Mouse (Mus musculus) thymus, adult 2 months (tissue): Measurements from ENCODE around the gene Pfkfb4. TPM values are rescaled to one million over a fixed set of nuclear protein-coding genes. Genes with fewer than 3 reads are reported as not detected.
A peak's percentile ranks its signal among the peaks of the same experiment; 100 is the strongest.

Experiments used
- DNase-seq: peaks from one replicate; pipeline ENCODE4 v3.0.0; 2021
- H3K27ac ChIP-seq: fragments of 200-500 bp; 2 replicates; pipeline ENCODE4 v1.5.1; 2012; ENCODE audit warnings: low read length, control low read depth; ENCODE audit not compliant: control insufficient read depth, insufficient read depth
- H3K27me3 ChIP-seq: fragments of 200-500 bp; 2 replicates; pipeline ENCODE4 v1.6.1; 2012; ENCODE audit warnings: mild to moderate bottlenecking, low read length, moderate library complexity, mixed read lengths; ENCODE audit not compliant: control insufficient read depth, insufficient read depth
- H3K36me3 ChIP-seq: fragments of 200-500 bp; 2 replicates; pipeline ENCODE4 v1.6.1; 2012; ENCODE audit warnings: mild to moderate bottlenecking, low read length, moderate library complexity; ENCODE audit not compliant: control insufficient read depth, insufficient read depth
- H3K4me1 ChIP-seq: fragments of 200-500 bp; replicated peaks from 2 replicates; pipeline ENCODE4 v1.6.1; 2012; ENCODE audit warnings: low read length; ENCODE audit not compliant: control insufficient read depth, insufficient read depth
- H3K4me3 ChIP-seq: fragments of 200-500 bp; 2 replicates; pipeline ENCODE4 v1.5.1; 2012; ENCODE audit warnings: mild to moderate bottlenecking, low read length, control low read depth, moderate library complexity; ENCODE audit not compliant: control insufficient read depth, insufficient read depth
- CTCF ChIP-seq: fragments of 200-500 bp; IDR thresholded peaks from 2 replicates; pipeline ENCODE4 v1.5.1; 2012; ENCODE audit warnings: mild to moderate bottlenecking, control low read depth, low read length, moderate library complexity, borderline replicate concordance; ENCODE audit not compliant: control insufficient read depth, poor library complexity, insufficient read depth; ENCODE audit errors: extremely low read depth
- POLR2A ChIP-seq: fragments of 200-500 bp; IDR thresholded peaks from 2 replicates; pipeline ENCODE4 v1.6.1; 2012; ENCODE audit warnings: mild to moderate bottlenecking, low read length, control low read depth, moderate library complexity; ENCODE audit not compliant: control insufficient read depth, poor library complexity, insufficient read depth; ENCODE audit errors: extremely low read depth
- WGBS: fragments of 180-500 bp; shearing (Covaris S2); methylation state at CpG from one replicate; pipeline ENCODE4 v1.1.7; 2018; 5-methylcytosine and 5-hydroxymethylcytosine counted together
- polyA plus RNA-seq: library from polyadenylated mRNA; depleted of rRNA; stranded (reverse); fragments of >200 nt; gene quantifications from 2 replicates; pipeline ENCODE4 v1.2.3, GENCODE M21; 2012; rRNA removed

The Pfkfb4 gene
- polyA plus RNA-seq, result 13.4 and 15.1 TPM in 2 replicates

DNA sequence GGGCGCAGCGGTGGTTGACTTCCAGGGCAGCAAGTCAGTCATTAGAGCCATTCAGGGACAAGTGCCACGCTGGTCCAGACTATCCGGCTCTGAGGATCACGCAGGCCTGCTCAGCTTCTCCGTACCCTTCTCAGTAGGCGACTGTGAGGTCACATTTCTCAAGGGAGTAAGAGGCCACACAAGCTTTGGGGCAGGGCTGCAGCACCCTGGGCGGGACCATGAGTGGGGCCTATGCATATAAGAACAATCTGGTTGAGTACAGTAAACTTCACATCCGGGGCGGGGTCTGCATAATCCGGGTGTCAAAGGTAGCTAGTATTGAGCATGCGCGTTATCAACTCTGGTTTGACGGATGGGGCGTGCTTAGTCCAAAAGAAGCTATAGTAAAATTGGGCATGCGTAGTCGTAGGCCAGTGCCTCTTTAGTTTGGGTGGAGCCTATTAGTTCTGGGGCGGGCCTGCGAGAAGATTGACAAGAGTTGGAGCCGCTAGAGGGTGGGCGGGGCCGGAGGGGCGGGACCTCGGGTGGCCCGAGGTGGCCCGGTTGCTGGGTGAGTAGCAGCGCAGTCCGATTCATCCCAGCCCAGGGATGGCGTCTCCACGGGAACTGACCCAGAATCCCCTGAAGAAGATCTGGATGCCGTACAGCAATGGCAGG, at the start of gene Pfkfb4:
Pfkfb4 (plus strand) TSS at position 351 of the 657 bp plus-strand sequence.
- peak; percentile 61; the same call in 1 of the 2 replicates for TF ChIP-seq POLR2A
- TF ChIP-seq CTCF, result 0 out of 2 replicates have a peak, but pooled peaks have one; percentile 17
- Histone ChIP-seq H3K4me3 (peak within 1 kb of the TSS; percentile 70), H3K27me3 (no peaks in the 10 kb centered on the region), H3K36me3 (no peaks in the 10 kb centered on the region), H3K27ac (peak within 1 kb of the TSS; percentile 60; the same call in 1 of the 2 replicates), H3K4me1 (peaks cover 23% of the 10 kb centered on the region)
- peak; percentile 93 for DNase-seq
- WGBS, result 3% methylated on average over 31 of the region's 31 CpGs

DNA sequence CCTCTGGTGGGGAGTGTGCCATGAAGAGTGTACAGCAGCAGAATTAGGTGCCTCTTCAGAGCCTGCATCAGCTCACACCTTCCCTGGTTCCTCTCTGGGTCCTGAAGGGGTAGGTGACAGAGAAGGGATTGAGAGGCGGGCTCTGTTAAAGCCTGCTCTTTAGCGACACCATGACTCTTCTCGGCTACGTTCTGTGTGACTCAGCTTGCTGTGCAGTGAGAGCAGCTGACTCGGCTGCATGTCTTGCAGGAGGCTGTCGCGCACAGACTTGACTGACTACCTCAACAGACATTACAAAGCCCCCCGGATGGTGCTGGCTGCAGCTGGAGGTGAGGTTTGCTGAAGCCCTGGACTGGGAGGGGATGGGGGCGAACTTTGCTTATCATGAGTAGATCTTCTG, 46.5 kb upstream of the Pfkfb4 start:
- 92% methylated on average over 9 of the region's 9 CpGs for WGBS
- DNase-seq, result no peak
- TF ChIP-seq POLR2A (no peak), CTCF (no peak)
- H3K27me3 ChIP-seq, result no peaks in the 10 kb centered on the region
- H3K27ac ChIP-seq, result no peak overlapping the region
- H3K4me1 ChIP-seq, result no peaks in the 10 kb centered on the region
- H3K4me3 ChIP-seq, result no peak overlapping the region
- peaks cover 80% of the 10 kb centered on the region for H3K36me3 ChIP-seq

DNA sequence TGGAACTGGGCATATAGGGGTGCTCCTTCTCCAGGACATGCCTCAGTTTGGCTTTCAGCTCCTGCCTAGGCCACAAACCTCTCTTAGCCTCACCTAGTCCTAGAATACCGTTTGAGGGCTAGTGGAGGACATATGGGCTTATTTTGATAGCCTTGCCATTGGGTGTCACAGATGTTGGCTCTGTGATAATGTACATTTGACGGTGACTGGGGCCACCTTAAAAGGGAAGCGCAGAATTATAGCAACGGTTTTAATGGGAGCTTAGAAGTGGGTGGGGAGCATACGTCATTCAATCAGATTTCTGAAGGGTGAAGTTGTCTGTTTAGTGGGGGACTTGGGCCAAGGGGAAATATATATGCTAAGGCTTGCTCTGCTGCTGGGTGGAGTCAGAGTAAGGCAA, 46.0 kb upstream of the Pfkfb4 start:
- WGBS, result 91% methylated on average over 5 of the region's 5 CpGs
- TF ChIP-seq POLR2A (no peak), CTCF (no peak)
- Histone ChIP-seq H3K4me1 (no peaks in the 10 kb centered on the region), H3K27ac (no peak overlapping the region), H3K36me3 (peaks cover 78% of the 10 kb centered on the region), H3K4me3 (no peak overlapping the region), H3K27me3 (no peaks in the 10 kb centered on the region)
- no peak for DNase-seq

DNA sequence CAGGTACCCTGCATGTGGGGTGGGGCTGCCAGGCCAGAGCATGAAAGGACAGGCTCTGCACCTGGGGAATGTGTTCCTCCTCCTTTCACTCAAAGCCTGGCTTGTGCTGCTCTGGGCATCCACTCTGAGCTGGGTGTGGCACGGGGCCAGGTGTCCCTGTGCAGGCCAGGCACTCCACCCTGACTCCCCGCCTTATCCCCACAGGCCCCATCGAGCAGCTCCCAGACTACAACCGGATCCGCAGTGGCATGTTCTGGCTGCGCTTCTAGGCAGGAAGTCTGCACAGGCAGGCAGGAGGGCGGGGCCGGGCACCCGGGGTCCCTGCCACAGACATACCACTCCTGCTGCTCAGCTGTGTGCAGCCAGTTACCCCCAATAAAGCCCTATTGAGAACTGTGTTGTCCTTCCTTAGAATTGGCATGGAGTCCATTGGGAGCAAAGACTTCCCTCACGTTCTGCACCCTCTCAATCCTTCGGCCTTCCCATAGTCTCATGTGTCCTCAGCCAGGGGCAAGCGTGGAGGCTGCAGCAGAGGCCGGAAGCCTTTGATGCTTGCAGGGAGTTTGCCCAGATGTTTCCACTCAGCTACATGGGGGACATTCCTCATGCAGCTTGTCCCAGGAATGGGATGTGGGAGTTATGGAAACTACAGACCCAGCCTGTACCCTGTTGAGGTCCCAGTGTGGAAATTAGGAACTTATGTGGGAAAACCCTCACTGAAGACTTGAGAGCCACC, 42.2 kb upstream of the Pfkfb4 start:
- no peak for TF ChIP-seq CTCF
- 88% methylated on average over 13 of the region's 13 CpGs for WGBS
- Histone ChIP-seq H3K27me3 (no peaks in the 10 kb centered on the region; the same call in 1 of the 2 replicates), H3K4me3 (no peak overlapping the region), H3K36me3 (peaks cover 56% of the 10 kb centered on the region), H3K4me1 (no peaks in the 10 kb centered on the region), H3K27ac (no peak overlapping the region)
- no peak for DNase-seq

DNA sequence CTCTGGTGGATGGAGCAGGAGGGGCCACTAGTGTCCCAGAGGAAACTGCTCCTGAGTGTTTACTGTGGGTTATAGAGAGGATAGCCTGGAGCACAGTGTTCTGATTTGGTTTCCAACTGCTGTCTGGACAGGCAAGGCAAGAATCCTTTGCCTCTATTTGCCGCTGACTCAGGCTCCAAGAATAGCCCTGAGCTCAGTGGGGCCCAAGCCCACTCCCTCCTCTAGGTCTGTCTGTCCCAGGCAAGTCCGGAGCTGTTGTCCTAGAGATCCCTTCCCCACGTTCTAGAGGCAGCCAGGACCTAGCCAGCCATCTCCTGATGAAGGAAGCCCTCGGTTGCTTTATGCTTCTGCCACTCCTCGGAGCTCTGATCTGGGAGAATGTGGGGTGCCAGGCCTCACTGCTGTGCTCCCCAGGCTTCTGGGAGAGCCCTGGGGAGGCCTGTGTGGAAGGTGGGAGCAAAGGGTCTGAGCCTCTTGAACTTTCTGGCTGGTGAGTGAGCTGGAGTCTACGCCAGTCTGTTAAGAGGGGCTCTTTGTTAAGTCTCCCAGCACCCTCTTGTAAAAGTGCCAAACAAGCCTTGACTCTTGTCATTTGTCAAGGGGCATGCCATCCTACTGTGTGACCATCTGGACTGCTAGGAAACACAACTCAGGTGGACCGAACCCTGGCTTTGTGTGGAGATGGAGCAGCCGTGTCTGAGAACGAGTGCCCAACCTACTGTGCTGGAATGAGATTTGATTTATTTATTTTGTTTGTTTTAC, 41.4 kb upstream of the Pfkfb4 start:
- 94% methylated on average over 9 of the region's 9 CpGs for WGBS
- DNase-seq, result no peak
- H3K4me1 ChIP-seq, result no peaks in the 10 kb centered on the region
- TF ChIP-seq CTCF (no peak), POLR2A (no peak)
- H3K27me3 ChIP-seq, result no peaks in the 10 kb centered on the region; the same call in 1 of the 2 replicates
- H3K36me3 ChIP-seq, result peaks cover 48% of the 10 kb centered on the region
- H3K27ac ChIP-seq, result no peak overlapping the region
- H3K4me3 ChIP-seq, result no peak overlapping the region

DNA sequence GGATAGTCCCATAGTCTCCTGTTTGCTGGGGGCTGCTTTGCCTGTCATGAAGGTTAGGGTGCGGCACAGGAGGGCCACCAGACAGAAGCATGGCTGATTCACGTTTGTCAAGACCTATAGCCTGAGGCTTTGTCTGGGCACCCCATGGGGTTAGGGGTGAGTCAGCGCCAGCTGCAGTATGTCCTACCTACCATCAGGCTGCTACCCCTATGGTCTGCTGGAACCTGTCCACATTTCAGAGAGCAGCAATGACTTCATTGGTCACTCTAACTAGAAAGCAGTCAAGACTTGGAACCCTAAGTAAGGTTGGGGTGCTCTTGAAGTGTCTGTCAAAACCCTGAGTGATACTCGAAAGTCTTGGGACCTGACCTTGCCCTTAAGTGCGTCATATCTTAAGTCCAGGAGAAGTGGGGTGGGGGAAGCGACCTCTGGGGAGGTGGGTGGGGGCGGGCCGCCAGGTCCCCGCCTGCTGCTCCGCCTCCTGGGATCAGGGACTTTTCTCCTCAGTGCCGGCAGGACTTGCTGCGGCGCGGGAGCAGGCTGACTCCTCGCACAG, 38.4 kb upstream of the Pfkfb4 start, which contains the start of gene Col7a1:
Col7a1 (plus strand) TSS at position 506 of the 556 bp plus-strand sequence.
- no peak within 1 kb of the TSS for H3K4me3 ChIP-seq
- no peak within 1 kb of the TSS for H3K27ac ChIP-seq
- H3K36me3 ChIP-seq, result peaks cover 18% of the 10 kb centered on the region
- TF ChIP-seq CTCF, result no peak
- TF ChIP-seq POLR2A, result no peak
- WGBS, result 31% methylated on average over 15 of the region's 15 CpGs
- H3K27me3 ChIP-seq, result no peaks in the 10 kb centered on the region; the same call in 1 of the 2 replicates
- H3K4me1 ChIP-seq, result no peaks in the 10 kb centered on the region
- no peak for DNase-seq
